Mouse (Mus musculus) G1E (cell line): ENCODE measurements around the gene H2afz.

Experiments
- CTCF ChIP-seq: IDR thresholded peaks from 2 replicates; pipeline ENCODE4 v1.5.1; 2012; ENCODE audit warnings: low read depth, low read length, inconsistent platforms, mixed read lengths
- GATA1 ChIP-seq: IDR thresholded peaks from 2 replicates; pipeline ENCODE4 v1.6.1; 2012; ENCODE audit warnings: borderline replicate concordance, low read length, inconsistent platforms, mixed read lengths
- GATA2 ChIP-seq: IDR thresholded peaks from 2 replicates; pipeline ENCODE4 v1.6.1; 2012; ENCODE audit warnings: low read depth, low read length, inconsistent platforms, borderline replicate concordance
- TAL1 ChIP-seq: conservative IDR thresholded peaks from 2 replicates; pipeline ENCODE4 v1.6.1; 2012; ENCODE audit warnings: low read depth, low read length, inconsistent platforms, mixed read lengths

DNA sequence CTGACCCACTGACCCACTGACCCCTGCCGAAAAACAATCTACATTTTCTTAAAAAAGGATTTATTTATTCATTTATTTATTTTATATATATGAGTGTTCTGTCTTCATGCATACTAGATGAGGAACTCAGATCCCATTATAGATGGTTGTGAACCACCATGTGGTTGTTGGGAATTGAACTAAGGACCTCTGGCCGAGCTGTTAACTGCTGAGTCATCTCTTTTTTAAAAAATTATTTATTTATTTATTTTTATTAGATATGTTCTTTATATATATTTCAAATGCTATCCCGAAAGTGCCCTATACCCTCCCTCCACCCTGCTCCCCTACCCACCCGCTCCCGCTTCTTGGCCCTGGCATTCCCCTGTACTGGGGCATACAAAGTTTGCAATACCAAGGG lies 16.8 kb downstream of the H2afz start:
- TF ChIP-seq GATA1 (no peak), CTCF (no peak), TAL1 (no peak), GATA2 (no peak)
